In the genomic region with DNA sequence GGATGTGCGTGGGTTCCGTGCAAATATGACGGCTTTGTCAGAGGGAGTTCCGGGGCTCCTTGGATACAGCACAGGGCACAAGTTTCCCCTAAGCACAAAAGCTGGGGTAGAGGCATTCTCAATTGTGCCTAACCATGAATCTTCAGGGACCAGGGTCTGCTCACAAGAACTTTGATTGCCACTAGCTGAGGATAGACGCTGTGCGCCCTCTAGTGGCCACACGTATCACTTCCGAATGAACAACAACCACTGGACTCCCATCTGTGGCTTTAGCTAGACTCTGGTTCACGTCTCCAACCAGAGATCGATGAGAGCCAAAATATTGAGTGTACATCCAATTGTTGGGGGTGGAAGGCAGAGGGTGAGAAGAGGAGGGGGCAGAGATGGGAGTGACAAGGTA, we compare ENCODE assay signal across 8 mouse cellular contexts. TPM values are rescaled to one million over a fixed set of nuclear protein-coding genes. Genes with fewer than 3 reads are reported as not detected.
DNase-seq lines count a peak whose midpoint lies in the region; TF ChIP-seq lines count a peak whose summit lies in the region.

No protein-coding gene starts in this region.

- DNase-seq in cerebellum, adult 18-20 months: peak; percentile 77 to 86
- no peak for DNase-seq in cerebellum, adult 11-12 months
- peak; percentile 90 for DNase-seq in R1 (ENCODE audit: low read depth, low spot score)
- DNase-seq in cerebellum, postnatal 4 days (ENCODE audit: low spot score in 2 of 2): peak; percentile 71 to 79
- DNase-seq in gastrocnemius, postnatal 25 days: peak; percentile 44
- peak; percentile 68 to 75 for DNase-seq in layer of hippocampus, adult 2 months (ENCODE audit: low spot score in 2 of 2)
- peak; percentile 73 to 85 for DNase-seq in lung, postnatal 4 days
- DNase-seq in skeletal muscle tissue, adult 2 months (ENCODE audit: low read depth, low spot score): peak; percentile 69

- no peak overlapping the region for H3K27ac ChIP-seq in layer of hippocampus, adult 2 months

- TF ChIP-seq CTCF in layer of hippocampus, adult 2 months (conservative IDR thresholded peaks at IDR 0.05): peak; percentile 91

- H3K4me3 ChIP-seq in layer of hippocampus, adult 2 months: no peak overlapping the region

RNA-seq across cellular contexts. Expression of gene Slc7a5, which starts 18.1 kb away (rescaled TPM):
- total RNA-seq in gastrocnemius, postnatal 25 days (2021): 1 to 10 TPM; 1.8 to 2.0 TPM
- 10 to 100 TPM; 66.5 to 68.7 TPM for total RNA-seq in layer of hippocampus, adult 2 months (2021)

RNA-seq across cellular contexts. Expression of gene Car5a, which starts 19.1 kb away (rescaled TPM):
- total RNA-seq in gastrocnemius, postnatal 25 days (2021): not detected
- not detected for total RNA-seq in layer of hippocampus, adult 2 months (2021)

RNA-seq across cellular contexts. Expression of gene Banp, which starts 23.9 kb away (rescaled TPM):
- total RNA-seq in gastrocnemius, postnatal 25 days (2021): 10 to 100 TPM; 11.3 to 13.9 TPM
- total RNA-seq in layer of hippocampus, adult 2 months (2021): 10 to 100 TPM; 32.7 to 61.0 TPM

Comparison
In these comparisons a context has a peak if more than half of its experiments do, and no peak if none do; other contexts are left out.
1. RNA of gene Slc7a5, which starts 18.1 kb away (total RNA-seq): 66.5 to 68.7 TPM in layer of hippocampus, adult 2 months; 1.8 to 2.0 TPM in gastrocnemius, postnatal 25 days; every median in the first group is over 10 times any median in the second.